Mouse (Mus musculus) midbrain, embryonic 10.5 days (tissue): Measurements from ENCODE around the gene Gpx3. TPM values are rescaled to one million over a fixed set of nuclear protein-coding genes. Genes with fewer than 3 reads are reported as not detected.

Source experiments
- polyA plus RNA-seq: library from polyadenylated mRNA; unstranded; fragments of >200 nt; fragmentation: Nextera tagmentation; extraction: Ambion mirVana; gene quantifications from 2 replicates; pipeline ENCODE4 v1.2.1, GENCODE M21; 2016

The Gpx3 gene
- polyA plus RNA-seq, 1 experiment from 2014 or later, result 72.1 TPM

Other genes with a start within 250 kb of the Gpx3 start
- 229 and 253 TPM in 2 replicates for gene Cdc42se2, start 114.8 kb upstream of the Gpx3 start, polyA plus RNA-seq
- 4.7 and 6.5 TPM in 2 replicates for gene Lyrm7, start 41.5 kb upstream of the Gpx3 start, polyA plus RNA-seq
- gene Hint1, start 36.1 kb upstream of the Gpx3 start, polyA plus RNA-seq, result 625 and 682 TPM in 2 replicates
- gene Tnip1, start 60.5 kb downstream of the Gpx3 start, polyA plus RNA-seq, result 9.5 and 11.6 TPM in 2 replicates
- 53.9 and 71.1 TPM in 2 replicates for gene Anxa6, start 131.0 kb downstream of the Gpx3 start, polyA plus RNA-seq
- gene Ccdc69, start 175.7 kb downstream of the Gpx3 start, polyA plus RNA-seq, result 0.34 and 0.39 TPM in 2 replicates
- 9.3 and 11.9 TPM in 2 replicates for gene Gm2a, start 195.7 kb downstream of the Gpx3 start, polyA plus RNA-seq
- not detected in 2 replicates for gene Slc36a3, start 249.3 kb downstream of the Gpx3 start, polyA plus RNA-seq